Mouse (Mus musculus) lung, adult 2 months (tissue): ENCODE data around the gene Kdm2a. TPM values are rescaled to one million over a fixed set of nuclear protein-coding genes. Genes with fewer than 3 reads are reported as not detected.

Experiments
- DNase-seq: peaks from one replicate; pipeline ENCODE4 v3.0.0; 2022
- H3K4me1 ChIP-seq: fragments of 200-500 bp; 2 replicates; pipeline ENCODE4 v1.6.1; 2011; ENCODE audit warnings: low read length; ENCODE audit not compliant: control insufficient read depth, insufficient read depth
- H3K4me3 ChIP-seq: fragments of 200-500 bp; replicated peaks from 2 replicates; pipeline ENCODE3; 2011; ENCODE audit warnings: low read depth, mild to moderate bottlenecking, control low read depth, low read length; ENCODE audit errors: extremely low read depth
- CTCF ChIP-seq: fragments of 200-500 bp; IDR thresholded peaks from 2 replicates; pipeline ENCODE4 v1.5.1; 2011; ENCODE audit warnings: mild to moderate bottlenecking, low read length, control low read depth; ENCODE audit not compliant: insufficient read depth
- POLR2A ChIP-seq: fragments of 200-500 bp; IDR thresholded peaks from 2 replicates; pipeline ENCODE4 v1.6.1; 2011; ENCODE audit warnings: low read depth, mild to moderate bottlenecking, control low read depth, low read length, borderline replicate concordance; ENCODE audit errors: extremely low read depth
- WGBS: fragments of 180-500 bp; shearing (Covaris S2); methylation state at CpG from one replicate; pipeline ENCODE4 v1.1.7; 2018; 5-methylcytosine and 5-hydroxymethylcytosine counted together
- polyA plus RNA-seq: library from polyadenylated mRNA; depleted of rRNA; stranded (reverse); fragments of >200 nt; gene quantifications from 2 replicates; pipeline ENCODE4 v1.2.3, GENCODE M21; 2012

The Kdm2a gene
- polyA plus RNA-seq, 1 experiment = 80.8 TPM

DNA sequence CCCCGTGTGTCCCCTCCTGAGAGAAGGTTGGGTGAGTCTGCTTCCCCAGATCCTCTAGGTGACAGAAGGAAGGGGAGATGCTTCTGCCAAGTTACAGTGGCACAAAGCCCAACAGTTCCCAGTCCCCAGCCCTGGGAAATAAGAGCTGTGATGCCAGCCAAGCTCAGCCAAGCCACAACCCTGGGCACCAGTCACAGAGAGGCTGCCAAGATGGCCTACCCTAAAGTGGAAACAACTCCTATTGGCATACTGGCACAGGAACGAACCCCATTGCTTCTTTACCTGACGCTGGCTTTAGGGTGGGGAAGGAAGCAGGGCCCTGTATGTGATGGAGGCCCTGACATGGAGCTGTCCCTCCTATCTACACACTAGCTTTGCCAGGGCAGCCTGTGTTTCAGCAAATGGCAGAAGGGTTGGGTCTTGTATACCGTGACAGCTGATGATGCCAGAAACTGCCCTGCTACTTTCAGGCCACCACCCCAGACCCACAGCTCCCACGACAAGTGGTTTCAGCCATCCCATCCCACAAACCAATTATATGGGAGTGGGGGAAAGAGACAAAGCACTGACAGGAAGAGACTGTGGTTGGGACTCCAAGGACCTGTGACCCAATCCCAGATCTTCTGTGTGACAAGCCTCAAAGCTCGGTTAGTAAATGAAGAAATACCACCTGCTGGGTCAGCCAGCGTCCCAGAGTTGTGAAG is 95.0 kb downstream of the Kdm2a start:
- TF ChIP-seq POLR2A (no peak), CTCF (no peak)
- Histone ChIP-seq H3K4me1 (peaks cover 44% of the 10 kb centered on the region), H3K4me3 (no peak overlapping the region)
- WGBS = 41% methylated on average over 7 of the region's 7 CpGs
- no peak for DNase-seq

DNA sequence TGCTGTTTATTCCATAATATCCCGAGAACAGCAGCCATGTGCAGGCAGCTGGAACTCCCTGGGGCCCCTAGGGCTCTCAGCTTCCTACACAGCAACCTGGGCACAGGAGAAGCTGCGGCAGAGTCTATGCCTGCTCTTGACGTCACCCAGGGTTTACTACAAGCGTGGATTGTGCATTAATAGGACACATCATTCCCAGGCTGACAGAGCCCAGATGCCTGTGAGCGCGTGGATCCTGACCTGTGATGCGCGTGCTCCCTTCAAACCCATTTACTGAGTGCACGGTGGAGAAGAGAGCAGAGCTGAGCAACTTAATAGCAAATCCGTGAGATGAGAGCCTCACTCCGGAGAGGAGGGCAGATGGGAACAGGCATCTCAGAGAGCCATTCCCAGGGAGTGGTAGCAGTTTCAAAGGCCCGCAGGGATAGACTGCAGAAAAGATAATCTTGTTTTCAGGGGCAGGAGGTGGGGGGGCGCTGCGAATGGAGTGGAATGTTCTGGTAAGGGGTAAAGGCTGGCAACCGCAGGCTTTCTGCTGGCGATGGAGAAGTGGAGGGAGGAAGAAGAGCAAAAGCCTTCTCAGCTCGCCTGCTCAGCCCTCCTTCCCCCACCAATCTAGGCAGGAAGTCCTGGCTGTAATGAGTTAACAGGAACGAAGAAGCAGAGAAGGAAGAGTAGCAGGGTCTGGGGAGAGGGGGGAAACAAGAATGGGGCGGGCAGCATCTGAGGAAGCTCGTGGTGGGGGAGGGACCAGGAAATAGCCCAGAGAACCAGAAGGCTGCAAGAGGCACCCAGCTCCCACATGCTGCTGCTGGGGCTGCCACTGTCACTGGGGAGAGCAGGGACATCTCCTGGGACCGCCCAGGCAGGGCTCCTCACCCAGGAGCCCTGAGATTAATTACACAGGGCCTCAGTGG is 96.1 kb downstream of the Kdm2a start:
- H3K4me1 ChIP-seq = peaks cover 50% of the 10 kb centered on the region
- H3K4me3 ChIP-seq = no peak overlapping the region
- no peak for DNase-seq
- no peak; the same call in 1 of the 2 replicates for TF ChIP-seq POLR2A
- no peak for TF ChIP-seq CTCF
- WGBS = 25% methylated on average over 21 of the region's 21 CpGs

DNA sequence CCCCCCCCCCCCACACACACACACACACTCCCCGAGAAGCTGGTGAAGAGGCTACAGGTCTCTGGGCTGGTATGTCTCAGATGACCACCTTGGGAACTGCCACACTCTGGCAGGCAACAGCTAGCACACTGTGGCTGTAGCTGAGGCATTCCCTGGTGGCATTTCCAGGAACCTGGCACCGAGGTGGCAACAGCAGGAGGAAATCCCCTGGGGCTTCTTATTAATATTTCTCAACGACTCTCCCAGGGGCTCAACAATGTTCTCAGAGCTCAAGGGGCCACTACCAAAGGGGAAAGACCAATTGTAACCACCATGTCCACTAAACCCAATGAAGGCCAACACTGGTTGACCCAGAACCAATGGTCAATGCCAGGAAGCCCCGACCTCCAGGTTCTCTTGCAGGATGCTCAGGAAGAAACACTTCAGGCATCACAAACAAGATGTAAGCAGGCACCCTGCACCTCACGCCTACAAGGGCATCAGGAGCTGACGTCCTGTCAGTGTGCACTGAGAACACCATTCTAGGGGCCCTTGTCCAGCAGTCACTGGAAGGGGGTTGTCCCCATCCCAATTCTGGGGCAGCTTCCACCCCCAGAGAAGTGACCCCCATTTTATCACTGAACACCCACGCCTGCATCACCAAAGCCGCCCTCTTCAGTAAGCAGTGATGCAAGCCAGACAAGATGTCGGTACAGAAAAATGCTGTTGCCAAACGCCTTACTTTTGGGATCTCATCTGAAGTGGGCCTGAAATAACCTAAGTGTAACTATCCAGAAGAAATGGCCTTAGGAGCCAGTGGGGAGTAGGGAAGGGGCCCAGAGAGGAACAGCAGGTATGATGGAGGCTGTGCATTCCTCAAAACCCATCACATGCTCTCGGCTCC is 97.0 kb downstream of the Kdm2a start:
- no peak for DNase-seq
- Histone ChIP-seq H3K4me1 (peaks cover 52% of the 10 kb centered on the region), H3K4me3 (no peak overlapping the region)
- WGBS = 41% methylated on average over 11 of the region's 11 CpGs
- TF ChIP-seq POLR2A = no peak

DNA sequence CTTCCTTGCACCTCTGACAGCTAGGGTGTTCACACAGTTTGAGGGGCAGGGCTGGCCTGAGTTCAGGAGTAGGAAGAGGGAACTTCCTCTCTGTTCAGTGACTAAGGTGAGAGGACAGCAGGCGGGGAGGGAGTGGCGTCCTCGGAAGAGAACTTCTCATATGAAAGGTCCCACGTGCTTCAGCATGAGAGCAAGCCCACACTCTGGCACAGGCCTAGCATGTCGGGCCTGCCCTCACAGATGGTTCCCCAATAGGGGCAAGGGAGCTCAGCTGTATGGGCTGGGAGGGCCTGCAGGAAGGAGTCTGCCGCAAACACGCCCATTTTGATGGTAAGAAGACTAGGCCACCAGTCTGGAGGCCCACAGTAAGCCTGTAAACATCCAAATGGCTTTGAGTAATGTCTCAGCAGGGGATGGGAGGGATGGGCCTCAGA is 97.8 kb downstream of the Kdm2a start:
- 11% methylated on average over 7 of the region's 7 CpGs for WGBS
- H3K4me3 ChIP-seq = no peak overlapping the region
- H3K4me1 ChIP-seq = peaks cover 52% of the 10 kb centered on the region
- TF ChIP-seq POLR2A (no peak; the same call in 1 of the 2 replicates), CTCF (no peak)
- peak; percentile 49 for DNase-seq

DNA sequence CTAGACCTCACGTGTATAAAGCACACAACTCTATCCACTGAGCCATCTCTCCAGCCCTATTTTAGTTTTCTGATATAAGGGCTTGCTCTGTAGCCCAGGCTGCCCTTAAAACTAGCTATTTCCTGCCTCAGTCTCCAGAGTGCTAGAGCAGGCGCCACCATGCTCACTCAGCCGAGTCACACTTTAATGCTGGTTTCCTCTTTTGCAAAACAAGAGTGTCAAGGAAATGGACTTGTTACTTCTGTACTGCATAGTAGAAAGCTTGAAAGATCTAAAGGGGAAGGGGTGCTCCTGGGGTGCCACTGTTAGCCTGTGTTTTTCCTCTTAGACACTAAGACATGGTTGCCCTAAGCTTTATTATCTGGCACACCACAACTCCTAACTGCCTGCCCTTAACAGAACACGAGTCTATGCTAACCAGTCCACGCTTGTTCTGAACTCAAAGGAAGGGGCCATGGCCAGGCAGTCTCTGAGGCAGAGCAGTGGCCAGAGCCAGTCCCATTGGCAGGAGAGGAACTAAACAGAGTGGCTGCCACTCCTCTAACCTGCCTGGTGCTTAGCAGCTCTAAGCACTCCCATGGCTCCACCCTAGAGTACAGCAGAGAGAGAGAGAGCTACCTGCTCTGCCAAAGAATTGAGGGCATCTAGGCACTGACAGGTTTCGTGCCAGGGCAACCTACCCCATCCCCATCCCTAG is 98.4 kb downstream of the Kdm2a start:
- H3K4me3 ChIP-seq = no peak overlapping the region
- H3K4me1 ChIP-seq = peaks cover 53% of the 10 kb centered on the region
- TF ChIP-seq CTCF (no peak), POLR2A (0 out of 2 replicates have a peak, but pooled peaks have one; percentile 29)
- no peak for DNase-seq
- 38% methylated on average over 6 of the region's 6 CpGs for WGBS

DNA sequence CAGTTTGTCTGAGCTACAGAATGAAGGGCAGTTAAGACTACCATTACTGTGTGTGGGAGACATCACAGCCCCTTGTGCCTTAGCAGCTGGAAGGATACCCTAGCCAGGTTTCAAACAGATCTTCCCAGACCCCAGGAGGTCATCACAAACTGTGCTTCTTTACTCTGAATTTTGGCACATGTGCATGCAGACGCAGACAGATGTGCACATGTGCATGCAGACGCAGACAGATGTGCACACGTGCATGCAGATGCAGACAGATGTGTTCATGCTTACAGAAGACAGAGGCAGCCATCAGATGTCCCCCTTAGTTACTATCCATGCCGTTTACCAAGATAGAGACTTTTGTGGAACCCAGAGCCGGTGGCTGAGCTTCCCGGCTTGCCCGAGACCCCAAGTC is 99.0 kb downstream of the Kdm2a start:
- no peak overlapping the region for H3K4me3 ChIP-seq
- WGBS = 89% methylated on average over 7 of the region's 7 CpGs

DNA sequence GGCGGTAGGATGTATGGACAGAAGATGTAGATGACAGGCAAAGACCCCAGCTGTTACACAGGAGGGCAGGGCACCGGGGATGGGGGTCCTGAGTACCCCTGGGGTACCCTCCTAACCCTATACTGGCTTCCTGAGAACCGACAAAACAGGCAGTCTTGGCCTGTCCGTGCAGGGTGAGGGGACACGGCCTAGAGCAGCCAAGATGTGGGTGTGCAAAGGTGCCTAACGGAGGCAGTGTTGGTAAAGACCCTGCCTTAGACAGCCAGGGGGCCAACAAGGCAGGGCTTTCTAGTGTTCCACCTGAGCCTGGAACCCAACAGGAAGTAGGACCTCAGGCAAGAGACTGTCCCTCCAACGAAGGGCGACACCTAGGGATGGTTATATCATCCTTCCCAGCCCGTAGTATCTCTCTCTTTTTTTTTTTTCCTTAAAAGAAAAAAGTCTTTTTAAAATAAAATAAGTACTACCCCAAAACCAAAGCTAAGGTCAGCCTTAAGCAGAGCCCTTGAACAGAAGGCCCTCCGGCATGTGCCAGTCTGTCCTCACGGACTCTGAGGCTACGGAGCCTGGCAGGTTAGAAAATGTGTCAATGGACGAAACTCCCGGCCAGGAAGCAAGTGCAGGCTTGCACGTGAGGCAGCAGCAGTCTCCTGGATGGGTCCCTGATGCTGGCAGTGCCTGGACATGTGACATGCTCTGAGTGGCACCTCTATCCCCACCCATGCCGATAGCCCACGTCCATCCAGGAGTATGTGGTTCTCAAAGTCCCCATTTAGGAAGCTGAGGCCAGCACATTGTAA is 99.6 kb downstream of the Kdm2a start:
- no peak overlapping the region for H3K4me3 ChIP-seq
- peak; percentile 3 for DNase-seq
- WGBS = 76% methylated on average over 17 of the region's 17 CpGs
- H3K4me1 ChIP-seq = peaks cover 53% of the 10 kb centered on the region
- no peak for TF ChIP-seq CTCF
- TF ChIP-seq POLR2A = no peak

More for the DNA sequence above, 99.0 kb downstream of the Kdm2a start:
- H3K4me1 ChIP-seq = peaks cover 51% of the 10 kb centered on the region
- no peak for DNase-seq
- no peak for TF ChIP-seq CTCF
- no peak for TF ChIP-seq POLR2A

DNA sequence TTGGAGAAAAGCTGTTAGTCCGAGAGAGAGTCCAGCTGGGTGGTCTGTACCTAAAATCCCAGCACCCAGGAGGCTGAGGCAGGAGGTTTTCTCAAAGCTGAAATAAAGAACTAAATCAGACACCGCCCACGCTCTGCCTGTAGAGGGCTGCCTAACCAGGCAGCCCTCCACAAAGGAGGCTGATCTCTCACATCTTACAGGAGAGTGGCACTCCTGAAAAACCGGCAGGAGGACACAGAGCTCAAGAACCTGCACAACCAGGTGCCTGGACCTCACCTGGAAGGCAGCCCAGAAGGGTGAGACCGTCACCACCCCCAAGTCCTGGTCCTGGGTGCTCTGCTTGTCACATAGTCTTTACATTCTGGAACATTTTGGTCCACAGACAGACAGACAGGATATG is 100.2 kb downstream of the Kdm2a start:
- 63% methylated on average over 5 of the region's 5 CpGs for WGBS
- DNase-seq = no peak
- no peak for TF ChIP-seq CTCF
- peaks cover 52% of the 10 kb centered on the region for H3K4me1 ChIP-seq
- no peak overlapping the region for H3K4me3 ChIP-seq
